Mouse (Mus musculus): ENCODE results near the gene Fam241b. TPM values are rescaled to one million over a fixed set of nuclear protein-coding genes. Genes with fewer than 3 reads are reported as not detected.

Gene Fam241b
- polyA plus RNA-seq (2012; rRNA removed; ENCODE audit: low replicate concordance): 3.3 TPM in 2 replicates

DNA sequence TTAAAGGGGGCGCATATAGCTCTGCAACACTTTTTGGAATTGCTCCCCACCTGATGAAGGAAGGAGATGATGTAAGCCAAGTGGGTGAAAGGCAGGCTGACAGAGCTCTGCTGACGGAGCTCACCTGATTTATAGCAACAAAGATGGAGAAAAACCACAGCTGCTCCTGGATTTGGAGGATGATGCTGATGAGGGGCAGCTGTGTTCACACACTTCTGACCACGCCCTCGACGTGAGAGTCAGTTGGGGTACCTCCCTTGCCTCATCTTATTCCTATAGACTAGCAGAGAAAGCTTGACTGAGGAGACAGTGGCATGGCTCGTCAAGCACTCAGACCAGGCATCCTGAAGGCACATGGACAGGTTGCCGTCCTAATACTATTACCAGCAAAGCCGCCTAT, at the start of gene Fam241b:
TSS of gene Fam241b (minus strand) at position 101 of the 400 bp plus-strand sequence.

DNA sequence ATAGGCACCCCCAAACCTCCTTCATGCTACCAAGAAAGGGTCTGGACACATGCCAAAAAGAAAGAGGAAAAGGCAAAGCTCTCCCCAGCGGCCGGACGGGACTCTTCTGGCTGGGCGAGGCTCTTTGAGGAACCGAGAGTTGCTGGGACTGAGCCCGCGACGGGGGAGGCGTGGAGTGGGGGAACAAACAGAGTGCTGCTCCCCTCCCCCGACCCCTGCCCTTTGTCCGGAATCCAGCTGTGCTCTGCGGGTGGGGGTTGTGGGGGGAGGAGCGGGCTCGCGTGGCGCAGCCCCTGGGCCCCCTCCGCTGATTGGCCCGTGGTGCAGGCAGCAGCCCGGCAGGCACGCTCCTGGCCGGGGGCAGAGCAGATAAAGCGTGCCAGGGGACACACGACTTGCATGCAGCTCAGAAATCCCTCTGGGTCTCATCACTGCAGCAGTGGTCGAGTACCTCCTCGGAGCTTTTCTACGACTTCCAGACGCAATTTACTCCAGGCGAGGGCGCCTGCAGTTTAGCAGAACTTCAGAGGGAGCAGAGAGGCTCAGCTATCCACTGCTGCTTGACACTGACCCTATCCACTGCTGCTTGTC, 10.9 kb downstream of the Fam241b start, which contains the start of gene Neurog3:
TSS of gene Neurog3 (plus strand) at position 400 of the 591 bp plus-strand sequence.

Other genes with a start within 250 kb of the Fam241b start
- gene Col13a1, start 164.8 kb downstream of the Fam241b start, polyA plus RNA-seq (2012; rRNA removed; ENCODE audit: low replicate concordance): 1.4 and 3.9 TPM in 2 replicates
- not detected in 2 replicates for gene Neurog3, start 10.8 kb downstream of the Fam241b start, polyA plus RNA-seq (2012; rRNA removed; ENCODE audit: low replicate concordance)
- gene Tspan15, start 87.3 kb upstream of the Fam241b start, polyA plus RNA-seq (2012; rRNA removed; ENCODE audit: low replicate concordance): 61.8 and 62.5 TPM in 2 replicates
- 0.34 TPM in 1 of 2 replicates, not detected in the other for gene Tacr2, start 108.5 kb upstream of the Fam241b start, polyA plus RNA-seq (2012; rRNA removed; ENCODE audit: low replicate concordance)
- gene Hk1, start 236.0 kb upstream of the Fam241b start, polyA plus RNA-seq (2012; rRNA removed; ENCODE audit: low replicate concordance): 24.7 and 40.6 TPM in 2 replicates

All from mammary gland, adult 2 months (tissue).